Mouse (Mus musculus): Measurements from ENCODE around the gene Gm21764.
"Not testable (repeated sequence)": the region's sequence is repeated elsewhere in the genome, so short reads cannot be mapped to it uniquely, and the experiment has no call there.

Gene Gm21764

DNA sequence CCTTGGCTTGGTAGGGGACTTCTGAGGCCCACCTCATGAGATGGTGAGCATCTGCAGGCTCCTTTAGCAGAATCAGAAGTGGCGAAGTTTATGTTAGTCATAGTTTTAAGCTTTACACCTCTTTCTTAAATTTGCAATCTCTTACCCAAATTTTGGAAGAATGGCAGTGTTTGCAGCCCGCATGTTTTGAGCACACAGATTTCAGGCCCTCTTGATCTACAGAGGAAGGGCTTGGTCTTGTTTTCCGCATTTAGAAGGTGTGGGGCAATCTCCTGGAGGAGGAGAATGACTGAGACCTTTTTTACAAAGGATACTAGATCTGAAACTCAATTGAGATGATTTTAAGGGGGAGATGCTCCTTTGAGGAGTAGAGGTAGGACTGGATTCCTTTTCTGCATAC, at the start of gene Gm21764:
Gm21764 (minus strand) TSS at position 101 of the 400 bp plus-strand sequence.
- DNase-seq (ENCODE audit: low spot score in 2 of 2), result not testable (repeated sequence)

DNA sequence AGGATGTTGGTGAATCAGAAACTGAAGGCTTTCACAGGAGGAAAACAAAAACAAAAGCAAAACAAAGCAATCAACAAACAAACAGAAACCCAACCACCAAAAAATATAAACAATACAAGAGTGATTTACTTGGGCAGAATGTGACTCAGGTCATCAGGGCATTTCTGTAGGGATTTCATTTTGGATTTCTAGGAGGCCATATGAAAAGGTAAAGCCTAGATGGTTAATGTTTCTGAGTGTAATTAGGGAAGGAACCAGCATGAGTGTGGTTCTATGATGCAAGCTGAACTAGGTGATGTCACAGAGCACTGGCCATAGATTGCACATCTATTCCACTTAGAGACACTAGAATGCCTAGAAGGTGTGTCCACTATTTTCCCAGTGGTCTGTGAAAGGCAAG, 27.2 kb upstream of the Gm21764 start, which contains the start of gene Ssty1:
Ssty1 (plus strand) TSS at position 301 of the 400 bp plus-strand sequence.
- not testable (repeated sequence) for DNase-seq (ENCODE audit: low spot score in 2 of 2)

Data from right cerebral cortex, postnatal 36 days (tissue).